Mouse (Mus musculus): ENCODE results near the gene Oxgr1.

The Oxgr1 gene

GRCm38 (mm10) chr14:119980698-119981235 is 61.5 kb downstream of the Oxgr1 start:
- in situ Hi-C loops (cut with MboI): no loop called here
